In genomic region chr7:139762522-139762921, GRCm38 (mm10) we compare ENCODE assay signal across 28 mouse cellular contexts.
DNase-seq lines count a peak whose midpoint lies in the region; ATAC-seq lines count a peak whose summit lies in the region.
"Had no signal": no experiment of that assay in that cellular context is flagged by ENCODE, and none has a peak within 500 bp of the region (broad histone marks: within the 10 kb centered on the region; RNA-seq: fewer than 3 reads in every experiment).

No protein-coding gene starts in this region.

- H3K36me3 ChIP-seq in heart, embryonic 13.5 days, result no peaks in the 10 kb centered on the region
- H3K36me3 ChIP-seq in heart, embryonic 11.5 days (ENCODE audit: control insufficient read depth, insufficient read depth, low read length), result no peaks in the 10 kb centered on the region
- no peaks in the 10 kb centered on the region for H3K36me3 ChIP-seq in heart, embryonic 15.5 days
- H3K36me3 ChIP-seq: forebrain, embryonic 10.5 days; G1E had no signal

- H3K4me3 ChIP-seq in heart, embryonic 13.5 days, result no peak overlapping the region
- no peak overlapping the region for H3K4me3 ChIP-seq in heart, embryonic 11.5 days (ENCODE audit: low read depth, low read length)
- no peak overlapping the region for H3K4me3 ChIP-seq in heart, embryonic 15.5 days
- H3K4me3 ChIP-seq: forebrain, embryonic 10.5 days; forebrain, embryonic 13.5 days had no signal

- no peak overlapping the region for H3K9ac ChIP-seq in heart, embryonic 13.5 days
- H3K9ac ChIP-seq in heart, embryonic 11.5 days (ENCODE audit: low read depth, low read length), result no peak overlapping the region
- no peak overlapping the region for H3K9ac ChIP-seq in heart, embryonic 15.5 days
- H3K9ac ChIP-seq: forebrain, embryonic 13.5 days; hindbrain, embryonic 14.5 days had no signal

- intact Hi-C loops in heart, postnatal 10 days (cut with DNase I), result no loop called here
- intact Hi-C loops in left cerebral cortex, postnatal 4 days (cut with DNase I), result no loop called here

- H3K27ac ChIP-seq in heart, embryonic 13.5 days (replicated peaks), result peak overlapping the region; percentile 75
- H3K27ac ChIP-seq in heart, embryonic 11.5 days (ENCODE audit: low read depth, low read length), result no peak overlapping the region
- peak overlapping the region; percentile 59 for H3K27ac ChIP-seq in heart, embryonic 15.5 days
- H3K27ac ChIP-seq: forebrain, embryonic 10.5 days; forebrain, embryonic 13.5 days; hindbrain, embryonic 14.5 days; hindbrain, postnatal 0 days had no signal

- H3K4me1 ChIP-seq in heart, embryonic 13.5 days, result peaks cover 21% of the 10 kb centered on the region
- peaks cover 10% of the 10 kb centered on the region for H3K4me1 ChIP-seq in heart, embryonic 11.5 days (ENCODE audit: control insufficient read depth, insufficient read depth, low read length)
- peaks cover 19% of the 10 kb centered on the region for H3K4me1 ChIP-seq in heart, embryonic 15.5 days (replicated peaks)

- peak; percentile 15 to 18 for DNase-seq in heart, adult 18-20 months
- no peak for DNase-seq in heart, adult 8-10 months (ENCODE audit: low spot score)
- DNase-seq in heart, postnatal 10 days, result peak; percentile 10 to 13
- no peak for DNase-seq in testis, postnatal 14 days (ENCODE audit: low spot score)
- no peak for DNase-seq in left cerebral cortex, postnatal 4 days
- DNase-seq: adrenal gland, adult 8-10 months; adrenal gland, postnatal 25 days; B cell, adult 2 months; cerebellum, adult 11-12 months; cerebellum, adult 9-10 months; cerebellum, postnatal 14 days; gastrocnemius, postnatal 10 days; gastrocnemius, postnatal 36 days; kidney, adult 18-20 months; kidney, adult 9 months had no signal

- H3K9me3 ChIP-seq in heart, embryonic 13.5 days, result no peaks in the 10 kb centered on the region
- H3K9me3 ChIP-seq in heart, embryonic 11.5 days (replicated peaks; ENCODE audit: control insufficient read depth, low read length), result no peaks in the 10 kb centered on the region
- H3K9me3 ChIP-seq in heart, embryonic 15.5 days (replicated peaks), result no peaks in the 10 kb centered on the region
- H3K9me3 ChIP-seq: forebrain, embryonic 10.5 days; forebrain, embryonic 13.5 days had no signal

- no peaks in the 10 kb centered on the region for H3K27me3 ChIP-seq in heart, embryonic 13.5 days (replicated peaks)
- no peaks in the 10 kb centered on the region for H3K27me3 ChIP-seq in heart, embryonic 11.5 days (ENCODE audit: control insufficient read depth, insufficient read depth, low read length)
- no peaks in the 10 kb centered on the region for H3K27me3 ChIP-seq in heart, embryonic 15.5 days
- H3K27me3 ChIP-seq: CH12.LX; forebrain, embryonic 13.5 days had no signal

- no peak for ATAC-seq in heart, embryonic 13.5 days (ENCODE audit: extremely low read depth, insufficient number of reproducible peaks, low FRiP score, low TSS enrichment)
- ATAC-seq in heart, embryonic 11.5 days (replicated peaks; ENCODE audit: insufficient number of reproducible peaks, low FRiP score, low TSS enrichment), result no peak
- peak; percentile 56; the same call in 1 of the 2 replicates for ATAC-seq in heart, embryonic 15.5 days (replicated peaks; ENCODE audit: insufficient number of reproducible peaks, insufficient read depth, low FRiP score, low read depth)
- ATAC-seq: activated CD4-positive, CD25-positive, alpha-beta regulatory T cell, adult 4 months; forebrain, embryonic 13.5 days; forebrain, embryonic 16.5 days; hindbrain, postnatal 0 days; inflammation-experienced regulatory T-cells, adult 6 months; intestine, embryonic 16.5 days had no signal

- WGBS in heart, embryonic 13.5 days, result 19% methylated on average over 1 of the region's 1 CpGs
- WGBS in heart, embryonic 11.5 days (ENCODE audit: insufficient replicate concordance), result 55% methylated on average over 1 of the region's 1 CpGs
- WGBS in heart, embryonic 15.5 days, result 48% methylated on average over 1 of the region's 1 CpGs

- peak overlapping the region; percentile 2; the same call in 1 of the 2 replicates for H3K4me2 ChIP-seq in heart, embryonic 13.5 days
- H3K4me2 ChIP-seq in heart, embryonic 11.5 days, result no peak overlapping the region
- peak overlapping the region; percentile 2; the same call in 1 of the 2 replicates for H3K4me2 ChIP-seq in heart, embryonic 15.5 days
- H3K4me2 ChIP-seq: forebrain, embryonic 13.5 days; hindbrain, embryonic 14.5 days had no signal

Comparison
In these comparisons a context has a peak if more than half of its experiments do, and no peak if none do; other contexts are left out.
1. DNase-seq: peak in heart, adult 18-20 months (2 of 2) and heart, postnatal 10 days (2 of 2); none in heart, adult 8-10 months (single experiment), testis, postnatal 14 days (single experiment) and left cerebral cortex, postnatal 4 days (single experiment).